In the genomic region with DNA sequence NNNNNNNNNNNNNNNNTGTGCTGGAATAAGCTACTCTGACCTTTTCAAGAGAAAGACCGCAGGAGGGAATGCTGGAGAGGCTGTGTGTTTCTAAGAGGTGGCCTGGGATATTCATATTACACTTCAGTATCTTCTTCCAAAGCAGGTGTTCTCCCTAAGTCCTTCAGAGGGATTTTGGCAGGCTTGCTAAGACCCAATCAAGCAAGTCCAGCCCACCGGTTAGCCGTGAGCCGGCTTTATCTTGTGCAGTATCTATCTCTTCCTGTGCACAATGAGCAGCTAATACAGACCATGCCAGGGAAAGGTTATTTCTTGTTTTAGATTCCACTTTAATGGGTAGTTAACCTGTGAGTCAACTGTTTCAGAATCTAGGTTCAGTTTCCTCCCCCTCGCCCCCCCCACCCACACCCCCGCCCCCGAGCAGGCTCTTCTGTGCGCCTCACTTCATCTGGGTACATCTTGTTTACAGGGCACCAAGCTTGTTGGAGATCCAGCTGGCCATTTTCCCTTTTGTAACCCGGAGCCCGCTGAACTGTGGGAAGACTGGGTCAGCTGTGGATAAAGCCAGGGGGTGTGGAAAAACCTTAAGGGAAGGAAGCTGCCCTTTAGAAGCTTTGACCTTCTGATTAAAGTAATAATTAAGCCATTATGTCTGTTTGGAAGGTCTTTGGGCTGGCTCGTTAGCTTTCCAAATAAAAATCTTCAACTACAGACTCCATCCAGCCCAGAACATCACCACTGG, we compare ENCODE assay signal across 12 mouse cellular contexts. TPM values are rescaled to one million over a fixed set of nuclear protein-coding genes. Genes with fewer than 3 reads are reported as not detected.
DNase-seq lines count a peak whose midpoint lies in the region; ATAC-seq and TF ChIP-seq lines count a peak whose summit lies in the region.
"Had no signal": no experiment of that assay in that cellular context is flagged by ENCODE, and none has a peak within 500 bp of the region (broad histone marks: within the 10 kb centered on the region; RNA-seq: fewer than 3 reads in every experiment).

No protein-coding gene starts in this region.

- 0 out of 2 replicates have a peak, but pooled peaks have one; percentile 47 for ATAC-seq in kidney, postnatal 0 days (replicated peaks; ENCODE audit: low FRiP score, low read depth)
- ATAC-seq in inflammation-experienced regulatory T-cells, adult 6 months = no peak

- H3K9ac ChIP-seq in kidney, postnatal 0 days (ENCODE audit: low read depth, low read length) = no peak overlapping the region
- H3K9ac ChIP-seq: limb, embryonic 13.5 days; lung, embryonic 15.5 days had no signal

- H3K4me3 ChIP-seq in kidney, postnatal 0 days (replicated peaks; ENCODE audit: low read depth, low read length) = no peak overlapping the region
- H3K4me3 ChIP-seq in thymus, adult 2 months (ENCODE audit: control insufficient read depth, insufficient read depth, low read length) = no peak overlapping the region
- H3K4me3 ChIP-seq: limb, embryonic 13.5 days; lung, embryonic 15.5 days had no signal

- H3K36me3 ChIP-seq in kidney, postnatal 0 days (ENCODE audit: insufficient read depth, low read length) = no peaks in the 10 kb centered on the region
- no peaks in the 10 kb centered on the region for H3K36me3 ChIP-seq in thymus, adult 2 months (ENCODE audit: control insufficient read depth, insufficient read depth, low read length)
- H3K36me3 ChIP-seq: limb, embryonic 13.5 days; lung, embryonic 15.5 days had no signal

- TF ChIP-seq CTCF in kidney, postnatal 0 days (IDR thresholded peaks at IDR 0.05; ENCODE audit: low read depth) = no peak
- TF ChIP-seq CTCF in thymus, adult 2 months (IDR thresholded peaks at IDR 0.05; ENCODE audit: borderline replicate concordance, control insufficient read depth, extremely low read depth, insufficient read depth, low read length, poor library complexity) = no peak

- no peaks in the 10 kb centered on the region for H3K9me3 ChIP-seq in kidney, postnatal 0 days (replicated peaks; ENCODE audit: low read length)
- H3K9me3 ChIP-seq: limb, embryonic 13.5 days; lung, embryonic 15.5 days had no signal

- H3K4me1 ChIP-seq in kidney, postnatal 0 days (replicated peaks; ENCODE audit: insufficient read depth, low read length) = peaks cover 19% of the 10 kb centered on the region
- H3K4me1 ChIP-seq in thymus, adult 2 months (replicated peaks; ENCODE audit: control insufficient read depth, insufficient read depth, low read length) = no peaks in the 10 kb centered on the region

- peak overlapping the region; percentile 64 for H3K27ac ChIP-seq in kidney, postnatal 0 days
- H3K27ac ChIP-seq in thymus, adult 2 months (ENCODE audit: control insufficient read depth, insufficient read depth, low read length) = no peak overlapping the region
- H3K27ac ChIP-seq: limb, embryonic 13.5 days; lung, embryonic 15.5 days had no signal

- TF ChIP-seq POLR2A in thymus, adult 2 months (IDR thresholded peaks at IDR 0.05; ENCODE audit: control insufficient read depth, extremely low read depth, insufficient read depth, low read length, poor library complexity) = no peak

- peak; percentile 22 to 34 for DNase-seq in cerebellum, postnatal 10 days
- DNase-seq in cerebellum, postnatal 25 days = no peak
- peak; percentile 12 to 56 for DNase-seq in layer of hippocampus, adult 18-20 months (ENCODE audit: low spot score in 2 of 2)
- DNase-seq in layer of hippocampus, adult 11-12 months (ENCODE audit: low spot score) = no peak
- peak; percentile 22 for DNase-seq in adipocyte (ENCODE audit: low spot score)
- DNase-seq in kidney, postnatal 0 days (ENCODE audit: low spot score) = peak; percentile 35
- no peak for DNase-seq in thymus, adult 2 months
- DNase-seq: adrenal gland, postnatal 14 days; spleen, adult 18-20 months had no signal

- H3K4me2 ChIP-seq in kidney, postnatal 0 days (ENCODE audit: low read length) = no peak overlapping the region
- H3K4me2 ChIP-seq: limb, embryonic 13.5 days; lung, embryonic 15.5 days had no signal

- H3K27me3 ChIP-seq in kidney, postnatal 0 days (ENCODE audit: insufficient read depth, low read length) = no peaks in the 10 kb centered on the region
- no peaks in the 10 kb centered on the region for H3K27me3 ChIP-seq in thymus, adult 2 months (ENCODE audit: control insufficient read depth, insufficient read depth, low read length)
- H3K27me3 ChIP-seq: limb, embryonic 13.5 days; lung, embryonic 15.5 days had no signal

- 36% methylated on average over 11 of the region's 11 CpGs for WGBS in kidney, postnatal 0 days
- 93% methylated on average over 11 of the region's 11 CpGs for WGBS in thymus, adult 2 months

RNA-seq across cellular contexts. Expression of gene Tmem170b, which starts 54.5 kb away (rescaled TPM):
- total RNA-seq in layer of hippocampus, adult 18-20 months (2021) = 10 to 100 TPM; 93.5 to 95.5 TPM
- polyA plus RNA-seq in kidney, postnatal 0 days (2015; fragmentation: Nextera tagmentation; extraction: Ambion mirVana) = 6.8 and 7.0 TPM in 2 replicates
- polyA plus RNA-seq in inflammation-experienced regulatory T-cells, adult 6 months (2017; shearing (Covaris generic)) = 10 to 100 TPM in 2 of 3 experiments, 1 to 10 TPM in 1; 8.4 to 13.6 (median 11.5) TPM
- 5.4 and 8.0 TPM in 2 replicates for polyA plus RNA-seq in thymus, adult 2 months (2012; rRNA removed)

Comparison
In these comparisons a context has a peak if more than half of its experiments do, and no peak if none do; other contexts are left out.
1. DNase-seq: peak in cerebellum, postnatal 10 days (2 of 2), layer of hippocampus, adult 18-20 months (2 of 2), adipocyte (single experiment) and kidney, postnatal 0 days (single experiment); none in cerebellum, postnatal 25 days (0 of 2), layer of hippocampus, adult 11-12 months (single experiment) and thymus, adult 2 months (single experiment).